Mouse (Mus musculus) MN1 (cell line): ENCODE data around the gene Cep72.
"Not testable (repeated sequence)": the region's sequence is repeated elsewhere in the genome, so short reads cannot be mapped to it uniquely, and the experiment has no call there.

Source experiments
- DNase-seq: peaks from one replicate; pipeline ENCODE4 v3.0.0-alpha.2; 2016; ENCODE audit warnings: low spot score

Gene Cep72

DNA sequence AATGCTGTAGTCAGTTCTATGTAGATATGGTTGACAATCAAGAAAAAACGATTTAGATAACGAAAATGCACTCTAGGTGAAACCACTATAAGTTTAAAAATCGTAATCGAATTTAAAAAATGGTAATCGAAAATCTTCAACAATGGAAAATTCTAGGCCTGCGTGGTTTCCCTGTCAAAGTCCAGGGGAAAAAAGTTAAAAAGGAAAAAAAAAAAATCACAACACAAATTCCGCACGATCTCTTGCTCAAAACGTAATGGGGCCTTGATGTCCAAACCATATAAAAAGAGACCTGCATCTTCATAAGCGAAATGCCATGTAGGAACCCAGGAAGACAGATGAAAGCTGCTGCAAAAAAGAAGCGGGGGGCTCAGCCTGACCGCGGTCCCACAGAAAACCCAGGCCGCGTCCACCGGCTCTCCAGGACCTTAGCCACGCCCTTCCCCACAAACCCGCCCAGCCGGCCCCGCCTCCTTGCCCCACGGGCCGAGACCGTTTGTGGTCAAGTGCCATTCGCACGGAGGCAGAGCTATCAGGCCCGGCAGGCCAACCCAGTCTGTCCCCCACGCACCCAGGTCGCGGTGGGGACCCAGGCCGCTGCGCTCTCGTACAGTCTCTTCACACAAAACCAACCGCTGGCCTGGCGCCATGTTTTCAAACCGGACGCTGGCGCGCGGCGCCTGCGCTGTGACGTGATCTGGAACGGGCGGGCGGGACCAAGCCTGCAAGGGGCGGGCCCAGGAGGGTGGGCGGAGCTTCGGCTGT lies at the start of gene Cep72:
Cep72 (minus strand) TSS at position 687 of the 765 bp plus-strand sequence.
- DNase-seq = peak; percentile 82

DNA sequence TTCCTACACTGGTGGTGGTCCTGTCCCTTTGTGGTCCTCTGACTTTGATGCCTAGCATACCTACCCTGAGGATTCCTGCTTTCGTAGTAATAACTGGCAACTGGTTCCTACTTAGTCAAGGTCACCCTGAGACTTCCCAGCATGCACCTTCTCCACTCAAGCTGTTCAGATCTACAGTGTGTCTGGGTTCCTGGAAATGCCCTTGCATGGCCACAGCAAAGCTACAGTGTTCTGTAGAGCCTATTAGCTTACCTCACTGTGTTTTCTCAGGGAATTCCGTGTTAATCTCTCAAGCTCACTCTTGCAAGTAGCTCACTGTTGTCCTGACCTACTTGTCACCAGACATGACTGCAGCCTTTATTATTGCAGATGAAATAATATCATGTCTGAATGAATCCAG lies 45.3 kb upstream of the Cep72 start:
- DNase-seq = no peak

DNA sequence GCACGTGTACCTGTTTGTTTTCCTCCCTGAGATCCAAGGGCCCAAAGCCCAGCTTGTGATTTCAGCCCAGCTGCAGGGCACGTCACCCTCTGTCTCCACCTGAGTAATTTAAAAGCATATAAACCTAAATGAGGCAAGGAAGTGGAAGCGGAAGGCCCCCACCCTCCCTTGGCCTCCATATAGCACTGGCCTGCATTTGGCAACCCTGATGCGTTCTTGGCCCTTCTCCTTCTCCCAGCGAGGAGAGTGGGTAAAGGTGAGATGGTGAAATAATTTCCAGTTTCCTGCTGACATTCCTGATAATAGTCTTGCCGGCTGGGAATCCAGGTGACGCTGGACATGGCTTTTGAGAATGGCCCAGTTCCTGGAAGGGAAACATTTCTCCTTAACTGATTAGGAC lies 42.3 kb upstream of the Cep72 start:
- DNase-seq = no peak

DNA sequence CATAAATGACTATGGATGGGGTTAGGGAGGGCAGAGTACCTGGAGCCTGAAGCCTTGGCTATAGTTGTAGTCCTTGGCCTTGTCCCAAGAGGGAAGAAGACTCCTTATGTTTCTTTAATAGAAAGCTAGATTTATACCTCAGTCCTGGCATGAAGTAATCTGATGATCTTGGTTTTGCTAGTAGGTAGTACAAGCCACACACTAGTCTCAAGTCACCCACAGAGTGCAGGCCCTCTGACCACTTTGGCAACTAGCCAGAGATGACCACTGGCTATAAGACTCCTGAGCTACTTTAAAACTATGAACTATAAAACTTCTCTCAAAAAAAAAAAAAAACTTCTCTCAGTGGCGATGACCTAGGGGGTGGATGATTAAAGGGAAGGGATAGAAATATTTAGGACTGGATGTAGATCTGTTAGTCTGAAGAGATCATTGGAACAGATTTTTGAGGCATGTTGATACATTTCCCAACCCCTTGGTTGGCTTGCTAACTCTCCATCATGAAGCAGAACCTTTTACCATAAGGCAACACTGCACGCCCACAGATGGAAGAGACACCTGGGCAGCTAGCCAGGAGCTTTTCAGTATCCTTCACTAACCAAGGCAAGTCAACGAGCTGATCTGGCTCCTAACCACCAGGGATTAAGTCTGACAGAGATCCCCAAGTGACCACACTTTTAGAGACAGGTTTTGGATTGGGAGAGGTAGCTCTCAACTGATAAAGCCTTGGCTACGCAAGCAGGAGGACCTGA lies 40.9 kb upstream of the Cep72 start:
- DNase-seq = no peak

DNA sequence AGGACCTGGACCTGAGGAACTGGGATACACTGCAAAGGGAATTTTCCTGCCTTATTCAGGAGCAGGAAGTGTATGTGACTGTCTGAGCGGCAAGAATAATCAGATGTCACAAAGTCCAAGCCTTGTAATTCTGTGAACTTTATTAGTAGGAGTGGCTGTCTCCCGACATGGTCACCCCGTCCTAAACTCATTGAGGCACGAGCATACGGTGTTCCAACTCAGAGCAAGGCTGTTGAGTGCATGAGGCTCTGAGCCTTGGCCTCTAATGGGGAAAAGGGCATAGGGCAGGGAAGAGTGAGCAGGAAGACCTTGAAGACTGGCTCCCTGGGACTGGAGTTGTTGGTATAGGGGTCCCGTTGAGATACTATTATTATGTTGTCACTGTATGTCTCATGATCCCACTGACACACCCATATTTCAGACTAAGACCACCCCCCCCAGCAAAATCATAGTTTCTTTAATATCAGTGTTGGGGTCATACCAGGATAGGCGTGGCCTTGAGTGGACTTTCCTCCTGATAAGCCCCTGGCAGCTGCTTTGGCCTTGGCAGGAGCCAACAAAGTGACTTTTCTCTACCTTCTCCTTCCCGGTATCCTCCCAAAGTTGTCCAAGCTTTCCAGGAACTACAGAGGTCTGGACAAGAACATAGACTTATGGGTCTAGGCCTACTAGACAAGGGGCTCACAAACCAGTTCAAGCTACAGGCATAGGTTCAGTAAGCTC lies 40.2 kb upstream of the Cep72 start:
- no peak for DNase-seq

DNA sequence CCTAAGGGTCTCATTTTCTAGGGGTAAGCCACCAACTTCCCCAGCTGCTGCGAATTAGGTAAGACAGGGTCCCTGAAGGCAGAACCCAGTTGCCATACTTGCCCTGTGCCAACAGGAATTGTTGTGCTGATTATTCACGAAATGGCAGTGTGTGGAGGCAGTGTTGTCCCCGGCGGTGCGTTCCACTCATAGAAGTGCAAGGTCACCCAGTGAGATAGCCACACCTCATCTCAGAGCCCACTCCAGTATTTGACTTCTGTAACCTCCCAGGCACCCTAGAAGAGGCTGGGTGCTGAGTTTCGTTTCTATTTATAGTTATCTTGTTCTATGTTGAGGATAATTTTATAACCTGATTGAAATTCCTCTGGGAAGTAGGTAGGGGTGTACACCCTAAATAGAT lies 36.8 kb upstream of the Cep72 start:
- DNase-seq = no peak

DNA sequence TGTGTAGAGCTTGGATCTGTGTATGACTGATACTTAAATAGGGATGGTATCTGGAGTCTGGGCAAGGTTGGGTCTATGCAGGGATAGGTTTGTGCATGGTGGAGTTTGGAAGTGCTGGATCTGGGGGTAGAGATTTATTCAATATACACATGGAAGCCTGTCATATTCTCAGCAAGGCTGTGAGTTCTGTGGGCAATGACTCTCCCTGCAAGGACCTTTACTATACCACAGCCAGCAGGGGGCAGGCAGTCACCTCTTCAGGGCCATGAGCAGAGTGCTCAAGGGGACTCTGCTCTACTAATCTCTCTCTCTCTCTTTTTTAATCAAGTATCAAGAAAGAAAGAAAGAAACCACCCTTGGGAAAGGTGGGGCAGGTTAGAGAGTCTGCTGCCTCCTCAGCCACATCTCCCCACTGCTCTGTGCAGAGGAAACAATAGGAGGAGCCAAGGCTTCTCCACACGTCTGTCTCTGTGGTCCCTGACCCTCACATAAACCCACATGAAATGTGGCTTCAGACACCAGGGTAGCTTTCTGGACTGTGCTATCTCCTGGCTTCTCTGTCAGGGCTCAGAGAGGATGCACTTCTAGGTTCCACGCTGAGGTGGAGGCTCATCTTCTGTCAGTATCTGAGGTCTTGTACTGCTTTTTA lies 34.7 kb upstream of the Cep72 start:
- peak; percentile 32 for DNase-seq

DNA sequence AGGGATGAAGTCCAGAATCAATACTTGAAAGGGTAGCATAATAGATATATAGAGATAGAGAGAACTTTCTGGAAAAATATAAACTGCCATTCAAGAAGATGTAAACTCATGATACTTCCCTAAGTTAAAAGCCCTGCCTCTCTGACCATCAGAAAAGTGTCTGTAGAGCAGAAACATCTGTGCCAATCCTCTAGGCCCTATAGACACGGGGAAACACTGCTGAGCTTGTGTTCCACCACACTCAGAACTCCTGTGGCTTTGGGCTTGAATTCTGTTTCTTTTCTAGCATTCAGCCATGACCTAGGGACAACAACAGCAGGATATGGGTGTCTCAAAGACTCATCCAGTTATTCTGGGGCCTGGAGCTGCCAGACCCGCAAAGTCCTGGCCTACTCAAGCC lies 33.8 kb upstream of the Cep72 start:
- no peak for DNase-seq

DNA sequence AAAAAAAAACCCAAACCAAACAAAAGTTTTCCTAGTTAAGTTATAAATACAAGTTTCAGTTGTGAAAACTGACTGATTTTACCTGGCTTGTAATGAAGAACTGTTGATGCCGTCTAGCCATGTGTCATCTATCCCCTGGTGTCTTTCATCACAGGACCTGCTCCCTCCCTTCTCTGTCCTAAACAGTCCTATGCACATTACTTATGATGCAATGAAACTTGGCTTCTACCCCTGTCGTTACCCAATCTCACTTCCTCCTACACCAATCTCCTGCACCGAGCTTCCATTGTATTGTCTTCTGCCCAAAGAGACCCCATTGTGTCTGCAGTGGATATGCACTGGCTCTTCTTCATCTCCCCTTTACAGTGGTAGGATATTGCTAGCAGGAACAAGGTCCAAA lies 28.2 kb upstream of the Cep72 start:
- DNase-seq = no peak

DNA sequence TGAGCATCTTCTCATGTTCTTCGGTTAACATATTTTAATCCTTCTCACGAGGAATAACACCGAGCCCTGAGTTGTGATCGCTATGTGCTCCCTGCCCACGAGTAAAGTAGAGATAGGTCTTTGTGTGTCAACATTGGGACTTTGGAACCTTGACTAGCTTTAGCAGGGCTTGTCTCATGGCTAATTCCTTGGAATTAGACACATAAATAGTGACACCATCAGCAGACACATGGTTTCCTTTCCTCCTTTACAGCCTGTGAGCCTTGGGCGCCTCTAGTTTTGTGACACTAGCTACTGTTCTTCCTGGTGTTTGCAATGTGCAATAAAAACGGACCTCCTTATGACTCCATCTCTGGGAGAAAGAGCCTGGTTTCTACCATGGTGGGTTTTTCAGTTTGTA lies 11.3 kb upstream of the Cep72 start:
- no peak for DNase-seq

DNA sequence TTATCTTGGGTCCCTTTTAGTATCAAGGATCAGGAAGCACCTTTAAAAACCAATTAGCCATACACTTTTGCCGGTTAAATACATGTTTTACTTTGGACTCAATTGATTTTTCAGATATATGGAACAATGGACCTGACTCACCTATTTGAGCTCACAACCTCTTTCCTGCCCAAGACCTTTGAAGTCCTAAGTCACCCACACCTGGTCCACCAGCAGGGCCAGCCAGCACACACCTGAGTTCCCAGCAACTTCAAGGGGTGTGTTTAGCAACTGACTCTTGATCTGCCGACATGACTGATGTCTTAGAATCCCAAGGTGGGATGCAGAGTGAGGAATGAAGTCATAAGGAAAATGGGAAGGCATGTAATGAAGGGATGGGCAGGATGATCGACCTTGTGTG lies 9.6 kb upstream of the Cep72 start:
- DNase-seq = no peak

DNA sequence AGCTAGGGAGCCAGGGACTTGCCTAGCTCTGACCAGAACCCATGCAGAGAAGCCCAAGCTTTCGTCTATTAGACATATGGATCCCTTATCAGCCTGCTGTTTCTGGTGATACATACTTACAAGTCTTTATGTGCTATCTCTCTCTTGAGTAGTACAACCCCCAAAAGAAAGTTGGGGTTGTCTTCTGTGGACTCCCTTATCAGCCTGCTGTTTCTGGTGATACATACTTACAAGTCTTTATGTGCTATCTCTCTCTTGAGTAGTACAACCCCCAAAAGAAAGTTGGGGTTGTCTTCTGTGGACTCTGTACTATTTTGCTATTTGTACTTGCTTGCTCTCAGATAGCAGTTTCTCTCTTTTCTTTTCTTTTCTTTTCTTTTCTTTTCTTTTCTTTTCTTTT lies 9.1 kb upstream of the Cep72 start:
- not testable (repeated sequence) for DNase-seq

GRCm38 (mm10) chr13:74066576-74066975 lies 4.5 kb upstream of the Cep72 start:
- no peak for DNase-seq

GRCm38 (mm10) chr13:74063340-74064050 lies 1.4 kb upstream of the Cep72 start:
- no peak for DNase-seq

- no peak for DNase-seq
These were observed 454 bp upstream of the Cep72 start for GRCm38 (mm10) chr13:74062378-74063128.

GRCm38 (mm10) chr13:74058081-74058480 lies 4.0 kb downstream of the Cep72 start:
- DNase-seq = no peak

DNA sequence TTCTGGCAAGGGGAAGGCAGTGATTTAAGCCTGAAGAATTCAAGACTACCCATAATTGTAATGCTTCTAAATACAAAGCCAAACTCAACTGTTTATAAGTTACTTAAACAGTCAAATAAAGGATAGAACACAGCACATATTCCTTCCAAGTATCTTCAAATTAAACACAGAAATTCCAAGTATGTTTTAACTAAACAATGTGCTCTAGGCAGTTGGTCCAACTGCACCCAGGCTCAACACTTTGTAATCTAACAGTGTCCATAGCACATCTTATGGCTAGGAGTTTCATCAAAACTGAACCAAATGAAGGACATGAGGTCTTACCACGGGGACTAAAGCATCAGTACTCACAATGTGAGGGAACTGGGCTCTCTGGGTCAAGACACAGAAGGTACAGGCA lies 5.9 kb downstream of the Cep72 start:
- no peak for DNase-seq

GRCm38 (mm10) chr13:74039926-74040325 lies 22.2 kb downstream of the Cep72 start:
- DNase-seq = no peak

GRCm38 (mm10) chr13:74035776-74036175 lies 26.3 kb downstream of the Cep72 start:
- DNase-seq = no peak

DNA sequence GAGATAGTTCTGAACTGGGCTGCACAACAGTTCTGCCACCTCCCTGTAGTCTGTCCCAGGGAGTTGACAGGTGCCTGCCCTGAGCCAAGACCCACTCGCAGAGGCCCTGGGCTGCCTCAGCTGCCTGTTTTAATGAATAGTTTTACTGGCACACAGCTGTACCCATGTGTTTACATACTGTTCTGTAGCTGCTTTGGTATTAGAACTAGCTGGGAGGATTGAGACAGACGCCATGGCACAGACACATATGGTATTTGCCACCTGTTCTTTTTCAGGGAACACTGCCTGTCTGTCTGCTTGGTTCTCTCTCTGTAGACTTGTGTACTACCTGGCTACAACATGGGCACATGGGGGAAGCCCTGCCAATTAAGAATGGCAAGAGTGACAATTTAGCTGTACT lies 27.3 kb downstream of the Cep72 start:
- no peak for DNase-seq

DNA sequence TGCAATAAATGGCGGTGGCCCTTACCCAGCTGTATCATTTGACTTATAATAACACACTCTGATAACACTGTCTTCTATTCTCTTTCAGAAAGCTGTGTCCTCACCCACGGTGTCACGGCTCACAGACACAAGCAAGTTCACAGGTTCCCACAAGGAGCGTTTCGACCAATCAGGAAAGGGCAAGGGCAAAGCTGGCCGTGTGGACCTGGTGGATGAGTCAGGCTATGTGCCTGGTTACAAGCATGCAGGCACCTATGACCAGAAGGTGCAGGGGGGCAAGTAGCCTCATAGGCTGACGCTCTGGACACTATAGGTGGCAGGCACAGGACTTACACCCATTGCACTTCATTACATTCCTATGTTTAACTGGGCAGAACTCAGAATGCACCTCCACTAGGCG lies 31.0 kb downstream of the Cep72 start:
- DNase-seq = no peak
